Mouse (Mus musculus): ENCODE data around the gene Akr1c19.

Akr1c19 gene

GRCm38 (mm10) chr13:4270860-4271259 lies 42.4 kb downstream of the Akr1c19 start:
- ATAC-seq (ENCODE audit: low TSS enrichment), result no peak

- no peak for ATAC-seq (ENCODE audit: low TSS enrichment)
These were observed 49.0 kb downstream of the Akr1c19 start for GRCm38 (mm10) chr13:4277526-4277925.

- ATAC-seq (ENCODE audit: low TSS enrichment), result no peak
These were observed 50.8 kb downstream of the Akr1c19 start, which contains the start of gene Akr1c12 for GRCm38 (mm10) chr13:4279284-4279683. Gene Akr1c12, minus strand, starts transcription at chr13:4279433.

- ATAC-seq (ENCODE audit: low TSS enrichment), result peak; percentile 86
These were observed 53.2 kb downstream of the Akr1c19 start for GRCm38 (mm10) chr13:4281471-4282412.

GRCm38 (mm10) chr13:4296991-4297390 lies 68.5 kb downstream of the Akr1c19 start:
- no peak for ATAC-seq (ENCODE audit: low TSS enrichment)

Measured in frontal cortex, adult (tissue).